Mouse (Mus musculus) hindbrain, embryonic 10.5 days (tissue): Measurements from ENCODE around the gene Helb. TPM values are rescaled to one million over a fixed set of nuclear protein-coding genes. Genes with fewer than 3 reads are reported as not detected.
A peak's percentile ranks its signal among the peaks of the same experiment; 100 is the strongest.

Source experiments
- DNase-seq: peaks from one replicate; pipeline ENCODE4 v3.0.0-alpha.2; 2017; ENCODE audit warnings: low spot score
- H3K27ac ChIP-seq: fragments of 300-500 bp; sonication (generic); 2 replicates; pipeline ENCODE4 v1.5.1; 2016; ENCODE audit warnings: mild to moderate bottlenecking, moderate library complexity
- H3K27me3 ChIP-seq: fragments of 300-500 bp; sonication (generic); 2 replicates; pipeline ENCODE4 v1.6.1; 2016; ENCODE audit warnings: mild to moderate bottlenecking; ENCODE audit not compliant: poor library complexity, insufficient read depth, severe bottlenecking
- H3K36me3 ChIP-seq: fragments of 300-500 bp; sonication (generic); 2 replicates; pipeline ENCODE4 v1.6.1; 2016; ENCODE audit warnings: mild to moderate bottlenecking, moderate library complexity
- H3K4me1 ChIP-seq: fragments of 300-500 bp; sonication (generic); replicated peaks from 2 replicates; pipeline ENCODE4 v1.6.1; 2016; ENCODE audit warnings: mild to moderate bottlenecking
- H3K4me3 ChIP-seq: fragments of 300-500 bp; sonication (generic); 2 replicates; pipeline ENCODE4 v1.5.1; 2016; ENCODE audit warnings: mild to moderate bottlenecking, moderate library complexity
- H3K9me3 ChIP-seq: fragments of 300-500 bp; sonication (generic); 2 replicates; pipeline ENCODE4 v1.6.1; 2016; ENCODE audit warnings: mild to moderate bottlenecking, moderate library complexity
- WGBS: fragments of 180-500 bp; shearing (Covaris S2); methylation state at CpG from one replicate; pipeline ENCODE4 v1.1.7; 2016; 5-methylcytosine and 5-hydroxymethylcytosine counted together
- polyA plus RNA-seq: library from polyadenylated mRNA; unstranded; fragments of >200 nt; fragmentation: Nextera tagmentation; extraction: Ambion mirVana; gene quantifications from 2 replicates; pipeline ENCODE4 v1.2.1, GENCODE M21; 2016

The Helb gene
- 4.1 and 6.1 TPM in 2 replicates for polyA plus RNA-seq

DNA sequence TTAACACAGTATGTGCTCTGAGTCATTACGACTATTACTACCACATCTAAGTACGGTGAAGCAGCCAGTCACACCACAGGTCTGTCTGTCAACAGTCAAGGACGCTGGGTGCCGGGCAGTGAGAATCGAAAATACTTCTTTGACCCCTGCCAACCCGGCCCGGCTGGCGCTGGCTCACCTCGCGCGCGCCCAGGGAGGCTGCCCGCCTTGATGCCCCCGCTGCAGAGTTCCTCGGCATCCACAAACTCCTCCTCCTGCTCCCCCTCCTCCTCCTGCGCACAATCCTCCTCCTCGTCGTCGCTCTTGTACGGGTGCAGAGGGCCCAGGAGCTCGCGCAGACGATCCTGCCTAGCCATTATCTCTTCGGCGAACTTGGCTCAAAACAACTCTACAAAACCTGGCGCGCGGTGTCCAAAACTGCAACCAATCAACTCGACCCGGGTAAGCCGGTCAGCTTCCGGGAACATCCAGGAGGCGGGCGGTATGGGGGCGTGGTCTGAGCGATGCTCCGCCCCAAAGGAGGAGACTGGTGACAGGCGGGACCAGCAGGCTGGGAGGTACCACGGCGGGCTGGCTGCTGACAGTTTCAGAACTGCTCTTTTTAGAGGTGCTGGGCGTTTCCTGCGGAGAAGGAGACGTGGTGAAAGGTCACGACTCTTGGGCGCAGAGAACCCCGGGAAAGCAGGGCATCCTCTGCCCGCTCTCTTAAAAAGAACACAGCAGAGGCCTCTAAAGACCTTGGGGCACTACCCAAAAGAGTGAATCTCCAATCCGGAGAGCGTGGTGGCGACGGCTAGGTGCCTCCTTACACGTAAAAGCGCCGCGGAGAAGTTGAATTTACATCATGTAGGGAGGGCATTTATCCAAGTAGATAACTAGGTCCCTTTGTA lies at the start of gene Helb:
Helb (minus strand) TSS at position 481 of the 890 bp plus-strand sequence.
- Histone ChIP-seq H3K27ac (peak within 1 kb of the TSS; percentile 89), H3K4me1 (peaks cover 6% of the 10 kb centered on the region; the same call in 1 of the 2 replicates)

DNA sequence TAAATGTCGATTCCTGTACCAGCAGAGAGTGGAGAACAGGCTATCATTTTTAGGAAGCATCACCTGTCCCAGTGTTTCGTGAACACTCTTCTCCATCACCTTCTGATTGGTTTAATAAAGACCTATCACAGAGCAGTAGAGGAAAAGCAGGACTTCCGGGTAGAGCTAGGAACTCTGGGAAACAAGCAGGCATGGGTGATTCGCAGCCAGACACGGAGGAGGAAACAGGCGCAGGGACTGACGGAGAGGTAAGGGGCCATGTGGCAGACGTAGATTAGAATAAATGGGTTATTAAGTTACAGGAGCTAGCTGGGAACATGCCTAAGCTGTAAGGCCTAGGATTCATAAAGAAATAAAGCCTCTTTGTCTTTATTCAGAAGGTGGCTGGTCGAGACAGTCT lies 47.7 kb upstream of the Helb start:
- Histone ChIP-seq H3K9me3 (no peaks in the 10 kb centered on the region), H3K4me3 (no peak overlapping the region), H3K27ac (no peak overlapping the region), H3K27me3 (no peaks in the 10 kb centered on the region), H3K36me3 (no peaks in the 10 kb centered on the region), H3K4me1 (peaks cover 8% of the 10 kb centered on the region)
- WGBS = 88% methylated on average over 9 of the region's 9 CpGs
- DNase-seq = no peak

More for the DNA sequence above, at the start of gene Helb:
- H3K4me3 ChIP-seq = peak within 1 kb of the TSS; percentile 85
- WGBS = 1% methylated on average over 55 of the region's 55 CpGs
- peaks cover 15% of the 10 kb centered on the region; the same call in 1 of the 2 replicates for H3K36me3 ChIP-seq
- H3K9me3 ChIP-seq = no peaks in the 10 kb centered on the region
- H3K27me3 ChIP-seq = no peaks in the 10 kb centered on the region
- peak; percentile 97 for DNase-seq

DNA sequence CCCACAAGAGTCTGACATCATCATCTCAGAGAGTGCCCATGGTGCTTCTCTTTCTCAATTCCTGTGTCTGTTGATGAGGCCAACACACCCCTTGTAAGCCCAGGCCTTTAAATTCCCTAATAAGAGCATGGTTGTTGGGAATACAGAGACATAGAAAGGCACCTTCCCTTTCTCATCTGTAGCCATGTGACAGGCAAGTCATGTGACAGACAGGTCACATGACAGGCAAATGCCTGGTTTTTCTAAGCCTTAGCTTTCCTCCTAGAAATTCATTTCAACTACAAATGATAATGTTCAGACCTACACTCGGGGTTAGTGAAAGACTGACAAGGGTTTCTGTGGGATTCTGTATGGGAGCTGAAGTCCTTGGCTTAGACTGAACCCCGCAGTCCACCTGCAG lies 41.1 kb upstream of the Helb start:
- Histone ChIP-seq H3K27me3 (no peaks in the 10 kb centered on the region), H3K4me3 (no peak overlapping the region), H3K4me1 (no peaks in the 10 kb centered on the region), H3K36me3 (no peaks in the 10 kb centered on the region), H3K9me3 (0 out of 2 replicates have a peak, but pooled peaks cover 11% of the 10 kb centered on the region), H3K27ac (no peak overlapping the region)
- DNase-seq = no peak
- WGBS = 90% methylated on average over 2 of the region's 2 CpGs

DNA sequence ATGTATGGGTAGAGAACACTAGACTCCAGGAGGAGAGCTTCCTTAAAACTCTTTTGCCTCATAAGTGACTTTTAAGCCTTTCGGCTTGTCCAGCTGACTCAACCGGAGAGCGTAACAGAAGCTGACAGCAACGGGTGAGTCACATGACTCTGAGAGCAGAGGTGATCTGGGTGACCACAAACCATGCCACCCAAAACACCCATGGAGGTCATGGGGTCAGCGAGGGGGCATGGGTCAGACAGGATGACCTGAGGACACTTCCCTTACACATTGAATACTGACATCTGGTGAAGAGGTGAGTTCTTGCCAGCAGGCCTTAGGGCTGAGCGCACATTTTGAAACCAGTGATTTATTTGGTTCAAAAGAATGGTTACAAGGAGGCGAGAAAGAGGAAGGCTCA lies 38.9 kb upstream of the Helb start:
- no peak for DNase-seq
- Histone ChIP-seq H3K4me1 (no peaks in the 10 kb centered on the region), H3K4me3 (no peak overlapping the region), H3K36me3 (no peaks in the 10 kb centered on the region), H3K27ac (no peak overlapping the region), H3K27me3 (no peaks in the 10 kb centered on the region), H3K9me3 (0 out of 2 replicates have a peak, but pooled peaks cover 11% of the 10 kb centered on the region)
- WGBS = 89% methylated on average over 7 of the region's 7 CpGs

DNA sequence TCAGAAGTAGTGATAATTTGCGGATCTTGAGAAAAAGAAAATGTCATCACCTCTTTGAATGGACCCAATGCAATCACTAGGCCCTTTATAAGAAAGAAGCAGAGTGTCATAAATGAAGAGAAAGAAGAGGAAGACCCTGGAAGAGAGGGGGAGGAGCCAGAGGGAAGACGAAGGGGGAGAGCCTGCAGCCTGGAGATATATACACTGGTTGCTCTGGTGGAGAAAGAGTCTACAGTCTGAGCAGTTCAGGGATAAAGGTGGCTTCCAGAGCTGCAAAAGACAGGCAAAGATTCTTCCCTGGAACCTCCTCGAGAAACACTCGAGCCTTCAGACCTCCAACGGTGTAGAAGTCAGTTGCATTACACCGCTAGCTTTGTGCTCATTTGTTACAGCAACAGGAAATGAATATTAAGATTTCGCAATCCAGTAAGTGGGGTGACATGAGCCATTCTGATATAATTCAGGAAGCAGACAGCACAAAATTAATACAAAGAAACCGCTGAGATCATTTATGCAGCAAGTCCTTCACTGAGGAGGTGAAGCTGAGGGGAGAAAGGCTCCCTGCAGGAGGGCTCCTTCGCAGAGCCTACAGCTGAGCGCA lies 28.2 kb upstream of the Helb start:
- H3K36me3 ChIP-seq = 0 out of 2 replicates have a peak, but pooled peaks cover 4% of the 10 kb centered on the region
- H3K27me3 ChIP-seq = no peaks in the 10 kb centered on the region
- DNase-seq = no peak
- no peak overlapping the region for H3K27ac ChIP-seq
- no peak overlapping the region for H3K4me3 ChIP-seq
- no peaks in the 10 kb centered on the region for H3K4me1 ChIP-seq
- WGBS = 74% methylated on average over 10 of the region's 10 CpGs
- H3K9me3 ChIP-seq = peaks cover 21% of the 10 kb centered on the region

DNA sequence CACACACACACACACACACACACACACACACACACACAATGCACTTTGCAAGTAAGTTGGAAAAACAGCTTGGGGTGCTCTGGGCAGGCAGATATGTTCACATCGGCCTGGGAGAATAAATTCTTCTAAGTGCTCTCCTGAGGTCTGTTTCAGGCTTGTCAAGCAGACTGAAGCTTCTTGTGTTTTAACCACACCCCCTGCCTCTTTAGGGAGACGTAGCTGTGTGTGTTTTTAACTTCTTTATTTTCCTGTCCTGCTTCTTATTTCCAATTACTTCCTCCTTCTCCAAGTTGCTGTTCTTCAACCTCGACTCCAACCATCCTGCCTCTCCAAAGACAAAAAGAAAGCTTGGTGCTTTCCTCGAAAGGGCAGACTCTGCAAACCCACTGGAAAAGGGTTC lies 27.4 kb upstream of the Helb start:
- no peak for DNase-seq
- Histone ChIP-seq H3K27ac (no peak overlapping the region), H3K27me3 (no peaks in the 10 kb centered on the region), H3K4me3 (no peak overlapping the region), H3K9me3 (peaks cover 19% of the 10 kb centered on the region), H3K4me1 (no peaks in the 10 kb centered on the region), H3K36me3 (0 out of 2 replicates have a peak, but pooled peaks cover 4% of the 10 kb centered on the region)
- WGBS = 71% methylated on average over 4 of the region's 4 CpGs

DNA sequence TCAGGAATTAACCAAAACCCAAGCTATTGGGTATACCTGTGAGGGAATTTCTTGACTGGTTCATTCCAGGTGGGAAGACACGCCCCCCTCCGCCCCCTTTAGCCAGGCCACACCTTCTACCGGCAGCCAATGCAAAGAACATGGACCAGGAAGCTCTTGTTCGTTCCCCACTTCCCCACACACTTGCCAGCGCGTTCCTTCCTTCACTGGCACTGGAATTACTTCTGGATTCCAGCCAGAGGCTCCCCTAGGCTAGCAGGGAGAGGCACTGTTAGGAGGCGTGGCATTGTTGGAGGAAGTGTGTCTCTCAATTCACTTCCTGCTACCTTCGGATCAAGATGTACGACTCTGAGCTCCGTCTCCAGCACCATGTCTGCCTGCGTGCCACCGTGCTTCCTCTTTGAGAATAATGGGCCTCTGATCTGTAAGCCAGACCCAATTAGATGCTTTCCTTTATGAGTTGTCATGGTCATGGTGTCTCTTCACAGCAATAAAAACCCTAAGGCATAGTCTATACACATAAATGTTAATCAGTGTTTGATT lies 23.3 kb upstream of the Helb start:
- Histone ChIP-seq H3K4me3 (no peak overlapping the region), H3K4me1 (0 out of 2 replicates have a peak, but pooled peaks cover 4% of the 10 kb centered on the region), H3K27me3 (no peaks in the 10 kb centered on the region), H3K9me3 (0 out of 2 replicates have a peak, but pooled peaks cover 2% of the 10 kb centered on the region), H3K36me3 (no peaks in the 10 kb centered on the region), H3K27ac (no peak overlapping the region)
- no peak for DNase-seq
- WGBS = 86% methylated on average over 12 of the region's 12 CpGs

DNA sequence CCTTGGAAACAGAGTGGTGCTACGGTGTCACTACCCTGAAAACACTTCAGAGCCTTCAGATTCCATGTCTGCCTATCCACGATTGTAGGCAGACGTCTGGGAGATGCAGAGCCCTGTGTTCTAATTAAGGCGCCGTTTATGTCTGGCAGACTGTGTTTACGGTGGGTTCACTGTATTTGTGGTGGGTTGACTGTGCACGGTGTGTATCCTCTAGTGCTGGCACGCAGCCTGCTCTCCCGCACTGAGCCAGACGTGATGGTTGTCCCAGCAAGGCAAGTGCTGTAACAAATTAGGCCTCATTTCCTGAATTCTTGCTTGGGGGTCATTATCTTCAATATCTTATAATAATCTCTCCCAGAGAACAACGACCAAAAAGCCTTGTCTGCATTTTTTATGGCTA lies 20.9 kb upstream of the Helb start:
- Histone ChIP-seq H3K27me3 (no peaks in the 10 kb centered on the region), H3K4me1 (0 out of 2 replicates have a peak, but pooled peaks cover 8% of the 10 kb centered on the region), H3K27ac (no peak overlapping the region), H3K36me3 (no peaks in the 10 kb centered on the region), H3K9me3 (0 out of 2 replicates have a peak, but pooled peaks cover 2% of the 10 kb centered on the region), H3K4me3 (no peak overlapping the region)
- 84% methylated on average over 11 of the region's 11 CpGs for WGBS
- no peak for DNase-seq

DNA sequence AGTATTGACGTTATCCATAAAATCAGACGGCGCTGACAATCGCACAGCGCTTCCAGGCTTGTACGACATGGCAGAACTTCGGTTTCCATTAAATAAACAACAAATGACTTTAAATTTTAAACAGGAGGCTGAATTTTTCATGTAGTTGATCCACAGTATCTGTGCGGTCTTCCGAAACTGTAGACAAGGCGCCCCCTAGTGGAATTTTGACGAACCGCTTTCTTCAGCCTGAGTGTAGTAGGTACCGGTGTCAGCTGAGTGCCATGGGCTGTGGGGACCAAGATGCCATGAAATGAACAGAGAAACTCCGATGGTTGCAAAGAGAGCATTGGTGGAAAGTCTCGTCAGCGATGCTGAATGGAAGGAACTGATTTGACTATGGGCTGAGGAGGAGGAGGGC lies 17.8 kb upstream of the Helb start:
- peak; percentile 44 for DNase-seq
- H3K36me3 ChIP-seq = no peaks in the 10 kb centered on the region
- WGBS = 65% methylated on average over 16 of the region's 16 CpGs

DNA sequence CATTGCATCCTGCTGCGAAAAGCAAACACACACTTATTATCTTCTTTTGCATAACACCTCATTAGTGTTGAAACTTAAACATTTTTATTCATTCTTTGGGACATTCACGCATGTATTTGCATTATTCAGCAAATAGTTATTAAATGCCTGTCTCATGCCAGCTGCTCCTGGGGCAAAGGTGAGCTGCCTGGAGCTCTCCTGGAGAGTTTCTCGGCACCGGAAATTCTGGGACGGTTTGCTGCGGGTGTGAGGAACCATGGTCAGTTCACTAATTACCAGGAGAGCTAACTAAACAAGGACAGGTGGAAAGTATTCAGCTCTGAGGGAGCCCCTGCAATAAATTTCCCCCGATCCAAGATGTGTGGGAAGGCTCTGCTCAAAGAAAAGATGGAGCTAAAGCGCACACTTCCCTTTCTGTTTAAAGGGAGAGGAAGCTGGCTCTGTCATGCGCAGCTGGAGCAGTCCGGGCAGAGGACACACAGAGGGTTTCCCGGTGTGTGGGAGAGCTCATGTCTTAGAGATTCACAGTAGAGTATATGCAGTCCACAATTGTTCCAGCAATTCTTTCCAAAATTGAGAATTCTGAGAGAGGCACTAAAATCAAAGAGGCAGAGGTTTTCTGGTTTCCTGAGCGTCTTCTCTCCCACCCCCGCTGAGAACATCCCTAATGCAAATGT lies 16.0 kb upstream of the Helb start:
- no peaks in the 10 kb centered on the region for H3K9me3 ChIP-seq
- WGBS = 54% methylated on average over 13 of the region's 13 CpGs
- H3K27ac ChIP-seq = no peak overlapping the region
- H3K4me1 ChIP-seq = 0 out of 2 replicates have a peak, but pooled peaks cover 6% of the 10 kb centered on the region
- no peaks in the 10 kb centered on the region; the same call in 1 of the 2 replicates for H3K27me3 ChIP-seq
- no peaks in the 10 kb centered on the region for H3K36me3 ChIP-seq
- DNase-seq = no peak
- H3K4me3 ChIP-seq = no peak overlapping the region

More for the DNA sequence above, 17.8 kb upstream of the Helb start:
- 0 out of 2 replicates have a peak, but pooled peaks cover 10% of the 10 kb centered on the region for H3K4me1 ChIP-seq
- H3K27me3 ChIP-seq = no peaks in the 10 kb centered on the region; the same call in 1 of the 2 replicates
- H3K27ac ChIP-seq = no peak overlapping the region
- H3K4me3 ChIP-seq = no peak overlapping the region
- H3K9me3 ChIP-seq = no peaks in the 10 kb centered on the region

DNA sequence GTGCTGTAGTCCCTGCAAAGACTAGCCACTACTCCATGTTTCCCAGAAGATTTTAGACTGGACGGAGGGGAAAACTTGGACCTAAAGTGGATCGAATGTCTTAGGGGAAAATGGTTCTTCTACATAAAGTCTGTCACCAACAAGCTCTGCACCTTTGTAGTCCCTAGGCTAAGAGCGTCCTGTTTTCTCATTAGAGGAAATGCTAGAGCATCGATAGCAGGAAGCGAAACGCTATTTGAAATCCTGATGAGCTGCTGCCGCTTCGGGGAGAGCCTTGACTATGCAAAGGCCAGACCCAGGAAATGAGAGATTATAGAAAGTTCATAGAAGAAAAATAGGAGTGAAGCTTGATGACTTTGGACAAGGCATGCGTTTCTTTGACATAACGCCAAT lies 12.7 kb upstream of the Helb start:
- no peak overlapping the region for H3K4me3 ChIP-seq
- H3K4me1 ChIP-seq = 0 out of 2 replicates have a peak, but pooled peaks cover 6% of the 10 kb centered on the region
- no peak overlapping the region for H3K27ac ChIP-seq
- DNase-seq = no peak
- no peaks in the 10 kb centered on the region for H3K36me3 ChIP-seq
- no peaks in the 10 kb centered on the region for H3K9me3 ChIP-seq
- WGBS = 77% methylated on average over 10 of the region's 10 CpGs
- no peaks in the 10 kb centered on the region; the same call in 1 of the 2 replicates for H3K27me3 ChIP-seq

DNA sequence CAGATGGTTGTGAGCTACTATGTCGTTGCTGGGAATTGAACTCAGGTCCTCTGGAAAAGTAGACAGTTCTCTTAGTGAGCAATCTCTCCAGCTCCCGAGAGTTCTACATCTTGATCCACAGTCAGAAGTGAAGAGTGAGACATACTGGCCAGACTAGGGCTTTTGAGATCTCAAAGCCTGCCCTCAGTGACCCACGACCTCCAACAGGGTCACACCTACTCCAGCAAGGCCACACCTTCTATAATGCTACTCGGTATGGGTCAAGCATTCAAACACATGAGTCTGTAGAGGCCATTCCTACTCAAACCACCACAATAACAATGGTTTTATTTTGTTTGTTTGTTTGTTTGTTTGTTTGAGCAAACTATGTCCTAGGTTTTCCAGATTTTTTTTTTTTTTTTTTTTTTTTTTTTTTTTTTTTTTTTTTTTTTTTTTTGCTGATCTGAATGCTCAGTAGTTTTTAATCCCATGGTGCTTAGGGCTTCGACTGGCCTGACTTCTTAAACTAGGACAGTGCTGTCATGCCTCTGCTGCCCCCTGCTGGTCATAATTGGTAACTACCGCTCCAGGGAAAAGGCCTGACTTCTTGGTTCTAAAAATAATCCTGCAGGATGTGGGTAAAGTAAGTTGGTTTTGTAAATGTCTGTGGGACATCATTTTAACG lies 12.1 kb upstream of the Helb start:
- H3K27ac ChIP-seq = no peak overlapping the region
- H3K4me3 ChIP-seq = no peak overlapping the region
- DNase-seq = peak; percentile 78
- no peaks in the 10 kb centered on the region for H3K36me3 ChIP-seq
- H3K27me3 ChIP-seq = no peaks in the 10 kb centered on the region; the same call in 1 of the 2 replicates
- 0 out of 2 replicates have a peak, but pooled peaks cover 6% of the 10 kb centered on the region for H3K4me1 ChIP-seq
- no peaks in the 10 kb centered on the region for H3K9me3 ChIP-seq
- WGBS = 52% methylated on average over 7 of the region's 7 CpGs
